Mouse (Mus musculus) stomach, postnatal 0 days (tissue): ENCODE results near the gene Gm4969.

Source experiments
- CTCF ChIP-seq: IDR thresholded peaks from 2 replicates; pipeline ENCODE4 v1.5.1; 2016; ENCODE audit warnings: antibody characterized with exemption, low read depth, mild to moderate bottlenecking, moderate library complexity
- EP300 ChIP-seq: optimal IDR thresholded peaks from 2 replicates; pipeline ENCODE3; 2016; ENCODE audit warnings: antibody characterized with exemption

DNA sequence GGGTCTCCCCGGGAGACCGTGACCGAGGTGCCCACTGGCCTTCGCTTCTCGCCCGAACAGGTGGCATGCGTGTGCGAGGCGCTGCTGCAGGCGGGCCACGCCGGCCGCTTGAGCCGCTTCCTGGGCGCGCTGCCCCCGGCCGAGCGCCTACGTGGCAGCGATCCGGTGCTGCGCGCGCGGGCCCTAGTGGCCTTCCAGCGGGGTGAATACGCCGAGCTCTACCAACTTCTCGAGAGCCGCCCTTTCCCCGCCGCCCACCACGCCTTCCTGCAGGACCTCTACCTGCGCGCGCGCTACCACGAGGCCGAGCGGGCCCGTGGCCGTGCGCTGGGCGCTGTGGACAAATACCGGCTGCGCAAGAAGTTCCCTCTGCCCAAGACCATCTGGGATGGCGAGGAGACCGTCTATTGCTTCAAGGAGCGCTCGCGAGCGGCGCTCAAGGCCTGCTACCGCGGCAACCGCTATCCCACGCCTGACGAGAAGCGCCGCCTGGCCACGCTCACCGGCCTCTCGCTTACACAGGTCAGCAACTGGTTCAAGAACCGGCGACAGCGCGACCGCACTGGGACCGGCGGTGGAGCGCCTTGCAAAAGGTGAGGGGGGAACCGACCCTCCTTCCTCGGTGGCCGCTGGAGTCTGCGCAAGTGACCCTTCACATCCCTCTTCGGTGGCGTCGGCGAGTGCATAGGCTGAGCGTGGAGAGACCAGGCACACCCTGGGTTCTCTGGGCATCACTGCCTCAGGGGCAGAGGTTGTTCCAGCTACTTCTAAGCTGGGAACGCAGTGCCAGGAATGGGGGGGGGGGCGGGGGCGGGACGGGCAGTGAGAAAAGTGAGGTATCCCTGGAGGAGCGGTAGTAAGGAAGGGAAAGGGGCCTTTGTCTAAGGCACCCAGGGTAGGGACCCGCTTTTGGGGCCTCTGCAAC lies 23.1 kb downstream of the Gm4969 start:
- TF ChIP-seq CTCF (no peak; the same call in 1 of the 2 replicates), EP300 (no peak)
